Mouse (Mus musculus): ENCODE results near the gene Pygb.

Gene Pygb

GRCm38 (mm10) chr2:150793320-150793719 lies 6.8 kb downstream of the Pygb start:
- no peak for DNase-seq (ENCODE audit: low spot score)

GRCm38 (mm10) chr2:150798084-150798483 lies 11.5 kb downstream of the Pygb start:
- DNase-seq (ENCODE audit: low spot score) = no peak

- no peak for DNase-seq (ENCODE audit: low spot score)
These were observed 14.1 kb downstream of the Pygb start for GRCm38 (mm10) chr2:150800616-150801015.

- DNase-seq (ENCODE audit: low spot score) = peak; percentile 54
These were observed 16.5 kb downstream of the Pygb start for GRCm38 (mm10) chr2:150803035-150803434.

- DNase-seq (ENCODE audit: low spot score) = no peak
These were observed 21.8 kb downstream of the Pygb start for GRCm38 (mm10) chr2:150808381-150808780.

GRCm38 (mm10) chr2:150808812-150809211 lies 22.3 kb downstream of the Pygb start:
- DNase-seq (ENCODE audit: low spot score) = no peak

- DNase-seq (ENCODE audit: low spot score) = no peak
These were observed 24.1 kb downstream of the Pygb start for GRCm38 (mm10) chr2:150810603-150811002.

GRCm38 (mm10) chr2:150812816-150813215 lies 26.3 kb downstream of the Pygb start:
- no peak for DNase-seq (ENCODE audit: low spot score)

- no peak for DNase-seq (ENCODE audit: low spot score)
These were observed 30.3 kb downstream of the Pygb start for GRCm38 (mm10) chr2:150816676-150817402.

GRCm38 (mm10) chr2:150818742-150819141 lies 32.2 kb downstream of the Pygb start:
- DNase-seq (ENCODE audit: low spot score) = no peak

- no peak for DNase-seq (ENCODE audit: low spot score)
These were observed 34.2 kb downstream of the Pygb start for GRCm38 (mm10) chr2:150820720-150821119.

- no peak for DNase-seq (ENCODE audit: low spot score)
These were observed 36.5 kb downstream of the Pygb start for GRCm38 (mm10) chr2:150822987-150823386.

GRCm38 (mm10) chr2:150826426-150826825 lies 39.9 kb downstream of the Pygb start:
- DNase-seq (ENCODE audit: low spot score) = no peak

GRCm38 (mm10) chr2:150828164-150828563 lies 41.6 kb downstream of the Pygb start:
- no peak for DNase-seq (ENCODE audit: low spot score)

- no peak for DNase-seq (ENCODE audit: low spot score)
These were observed 42.1 kb downstream of the Pygb start for GRCm38 (mm10) chr2:150828654-150829053.

GRCm38 (mm10) chr2:150830011-150830410 lies 43.5 kb downstream of the Pygb start:
- no peak for DNase-seq (ENCODE audit: low spot score)

- no peak for DNase-seq (ENCODE audit: low spot score)
These were observed 44.4 kb downstream of the Pygb start for GRCm38 (mm10) chr2:150830911-150831441.

- DNase-seq (ENCODE audit: low spot score) = no peak
These were observed 45.5 kb downstream of the Pygb start for GRCm38 (mm10) chr2:150832029-150832428.

- no peak for DNase-seq (ENCODE audit: low spot score)
These were observed 48.1 kb downstream of the Pygb start for GRCm38 (mm10) chr2:150834616-150835015.

- no peak for DNase-seq (ENCODE audit: low spot score)
These were observed 49.4 kb downstream of the Pygb start for GRCm38 (mm10) chr2:150835975-150836374.

- DNase-seq (ENCODE audit: low spot score) = no peak
These were observed 50.4 kb downstream of the Pygb start for GRCm38 (mm10) chr2:150836906-150837305.

- no peak for DNase-seq (ENCODE audit: low spot score)
These were observed 51.2 kb downstream of the Pygb start for GRCm38 (mm10) chr2:150837781-150838180.

GRCm38 (mm10) chr2:150839686-150840471 lies 53.3 kb downstream of the Pygb start:
- no peak for DNase-seq (ENCODE audit: low spot score)
